ENCODE assay signal across 10 mouse cellular contexts in genomic region chrX:136761103-136762074, GRCm38 (mm10). TPM values are rescaled to one million over a fixed set of nuclear protein-coding genes. Genes with fewer than 3 reads are reported as not detected.
DNase-seq lines count a peak whose midpoint lies in the region; ATAC-seq and TF ChIP-seq lines count a peak whose summit lies in the region.
"Had no signal": no experiment of that assay in that cellular context is flagged by ENCODE, and none has a peak within 500 bp of the region (broad histone marks: within the 10 kb centered on the region; RNA-seq: fewer than 3 reads in every experiment).

No protein-coding gene starts in this region.

- 70% methylated on average over 11 of the region's 11 CpGs for WGBS in intestine, postnatal 0 days
- WGBS in intestine, embryonic 16.5 days: 73% methylated on average over 11 of the region's 11 CpGs
- 56% methylated on average over 11 of the region's 11 CpGs for WGBS in forebrain, postnatal 0 days

- TF ChIP-seq CTCF in intestine, postnatal 0 days (IDR thresholded peaks at IDR 0.05; ENCODE audit: low read depth): peak; percentile 53
- peak; percentile 47 for TF ChIP-seq CTCF in forebrain, postnatal 0 days (IDR thresholded peaks at IDR 0.05; ENCODE audit: low read depth)

- no peaks in the 10 kb centered on the region for H3K27me3 ChIP-seq in intestine, postnatal 0 days (replicated peaks; ENCODE audit: control insufficient read depth, insufficient read depth, low read length)
- H3K27me3 ChIP-seq in intestine, embryonic 16.5 days (replicated peaks; ENCODE audit: control insufficient read depth, insufficient read depth, low read length): no peaks in the 10 kb centered on the region
- no peaks in the 10 kb centered on the region for H3K27me3 ChIP-seq in forebrain, postnatal 0 days (ENCODE audit: insufficient read depth, low read length)
- H3K27me3 ChIP-seq: stomach, embryonic 15.5 days had no signal

- H3K9me3 ChIP-seq in intestine, postnatal 0 days (ENCODE audit: control insufficient read depth): no peaks in the 10 kb centered on the region
- no peaks in the 10 kb centered on the region for H3K9me3 ChIP-seq in intestine, embryonic 16.5 days (ENCODE audit: control insufficient read depth, low read length)
- H3K9me3 ChIP-seq in forebrain, postnatal 0 days (ENCODE audit: low read length): no peaks in the 10 kb centered on the region
- H3K9me3 ChIP-seq: stomach, embryonic 15.5 days had no signal

- H3K9ac ChIP-seq in intestine, postnatal 0 days (ENCODE audit: low read depth, low read length): no peak overlapping the region
- H3K9ac ChIP-seq in intestine, embryonic 16.5 days (ENCODE audit: low read depth, low read length): no peak overlapping the region
- no peak overlapping the region for H3K9ac ChIP-seq in forebrain, postnatal 0 days
- H3K9ac ChIP-seq: stomach, embryonic 15.5 days had no signal

- H3K4me1 ChIP-seq in intestine, postnatal 0 days (replicated peaks; ENCODE audit: control insufficient read depth, insufficient read depth, low read length): no peaks in the 10 kb centered on the region
- no peaks in the 10 kb centered on the region for H3K4me1 ChIP-seq in intestine, embryonic 16.5 days (ENCODE audit: control insufficient read depth, insufficient read depth, low read length)
- H3K4me1 ChIP-seq in forebrain, postnatal 0 days (ENCODE audit: insufficient read depth): no peaks in the 10 kb centered on the region
- H3K4me1 ChIP-seq: stomach, embryonic 15.5 days had no signal

- no peak overlapping the region for H3K4me2 ChIP-seq in intestine, postnatal 0 days (replicated peaks; ENCODE audit: low read depth)
- H3K4me2 ChIP-seq in intestine, embryonic 16.5 days (ENCODE audit: low read depth, low read length): no peak overlapping the region
- no peak overlapping the region for H3K4me2 ChIP-seq in forebrain, postnatal 0 days (ENCODE audit: low read depth)
- H3K4me2 ChIP-seq: stomach, embryonic 15.5 days had no signal

- peak; percentile 44 for DNase-seq in 416B (ENCODE audit: low read depth)
- DNase-seq in MN1 (ENCODE audit: low spot score): peak; percentile 38
- DNase-seq in forebrain, postnatal 0 days: peak; percentile 63
- DNase-seq in retina, postnatal 1 day: peak; percentile 67
- DNase-seq in right cerebral cortex, adult 18-20 months: no peak
- DNase-seq in spleen, postnatal 10 days (ENCODE audit: low spot score in 2 of 2): no peak

- H3K4me3 ChIP-seq in intestine, postnatal 0 days (ENCODE audit: low read depth, low read length): no peak overlapping the region
- no peak overlapping the region for H3K4me3 ChIP-seq in intestine, embryonic 16.5 days (ENCODE audit: low read length)
- no peak overlapping the region for H3K4me3 ChIP-seq in forebrain, postnatal 0 days (ENCODE audit: low read depth, low read length)
- H3K4me3 ChIP-seq: stomach, embryonic 15.5 days had no signal

- no peaks in the 10 kb centered on the region for H3K36me3 ChIP-seq in intestine, postnatal 0 days (ENCODE audit: control insufficient read depth, insufficient read depth)
- H3K36me3 ChIP-seq in intestine, embryonic 16.5 days (ENCODE audit: control insufficient read depth, insufficient read depth, low read length): no peaks in the 10 kb centered on the region
- peaks cover 3% of the 10 kb centered on the region; the same call in 1 of the 2 replicates for H3K36me3 ChIP-seq in forebrain, postnatal 0 days (ENCODE audit: insufficient read depth)
- H3K36me3 ChIP-seq: stomach, embryonic 15.5 days had no signal

- H3K27ac ChIP-seq in intestine, postnatal 0 days (ENCODE audit: low read depth, low read length): no peak overlapping the region
- no peak overlapping the region for H3K27ac ChIP-seq in intestine, embryonic 16.5 days (ENCODE audit: low read length)
- H3K27ac ChIP-seq in forebrain, postnatal 0 days (ENCODE audit: low read depth, low read length): no peak overlapping the region
- H3K27ac ChIP-seq: stomach, embryonic 15.5 days had no signal

- no peak for ATAC-seq in intestine, postnatal 0 days
- no peak for ATAC-seq in intestine, embryonic 16.5 days
- ATAC-seq in forebrain, postnatal 0 days: peak; percentile 79

RNA-seq across cellular contexts. Expression of gene Morf4l2, which starts 17.9 kb away (rescaled TPM):
- 459 and 483 TPM in 2 replicates for polyA plus RNA-seq in intestine, postnatal 0 days (2015; fragmentation: Nextera tagmentation; extraction: Ambion mirVana)
- 417 and 440 TPM in 2 replicates for polyA plus RNA-seq in intestine, embryonic 16.5 days (2015; fragmentation: Nextera tagmentation; extraction: Ambion mirVana)
- 542 and 544 TPM in 2 replicates for total RNA-seq in forebrain, postnatal 0 days (2014; rRNA removed)
- 603 and 616 TPM in 2 replicates for polyA plus RNA-seq in forebrain, postnatal 0 days (2015; fragmentation: Nextera tagmentation; extraction: Ambion mirVana)

RNA-seq across cellular contexts. Expression of gene Glra4, which starts 18.6 kb away (rescaled TPM):
- polyA plus RNA-seq in intestine, postnatal 0 days (2015; fragmentation: Nextera tagmentation; extraction: Ambion mirVana): not detected in 2 replicates
- polyA plus RNA-seq in intestine, embryonic 16.5 days (2015; fragmentation: Nextera tagmentation; extraction: Ambion mirVana): not detected in 2 replicates
- 0.08 TPM in 1 of 2 replicates, not detected in the other for total RNA-seq in forebrain, postnatal 0 days (2014; rRNA removed)
- not detected in 2 replicates for polyA plus RNA-seq in forebrain, postnatal 0 days (2015; fragmentation: Nextera tagmentation; extraction: Ambion mirVana)
- polyA plus RNA-seq: limb, embryonic 11.5 days had no signal

RNA-seq across cellular contexts. Expression of gene Tceal1, which starts 53.6 kb away (rescaled TPM):
- 5.8 and 6.1 TPM in 2 replicates for polyA plus RNA-seq in intestine, postnatal 0 days (2015; fragmentation: Nextera tagmentation; extraction: Ambion mirVana)
- 5.8 and 6.5 TPM in 2 replicates for polyA plus RNA-seq in intestine, embryonic 16.5 days (2015; fragmentation: Nextera tagmentation; extraction: Ambion mirVana)
- 23.8 TPM in 2 replicates for total RNA-seq in forebrain, postnatal 0 days (2014; rRNA removed)
- polyA plus RNA-seq in forebrain, postnatal 0 days (2015; fragmentation: Nextera tagmentation; extraction: Ambion mirVana): 19.7 and 20.7 TPM in 2 replicates

Comparison
In these comparisons a context has a peak if more than half of its experiments do, and no peak if none do; other contexts are left out.
1. DNase-seq: peak in 416B (single experiment), MN1 (single experiment), forebrain, postnatal 0 days (single experiment) and retina, postnatal 1 day (single experiment); none in right cerebral cortex, adult 18-20 months (single experiment) and spleen, postnatal 10 days (0 of 2).